Mouse (Mus musculus) layer of hippocampus, adult 2 months (tissue): Measurements from ENCODE around the gene Msl3l2. TPM values are rescaled to one million over a fixed set of nuclear protein-coding genes. Genes with fewer than 3 reads are reported as not detected.

Source experiments
- DNase-seq, 2 experiments: peaks; one replicate each; pipeline ENCODE4 v3.0.0; 2022; ENCODE audit warnings: low spot score in 2 of 2
- H3K27ac ChIP-seq: fragments of 200-600 bp; 2 replicates; pipeline ENCODE4 v1.8.1; 2022
- H3K4me3 ChIP-seq: fragments of 200-600 bp; 2 replicates; pipeline ENCODE4 v1.8.1; 2022; ENCODE audit warnings: mild to moderate bottlenecking
- CTCF ChIP-seq: fragments of 200-600 bp; conservative IDR thresholded peaks from 2 replicates; pipeline ENCODE4 v1.8.1; 2022; ENCODE audit warnings: antibody characterized with exemption, mild to moderate bottlenecking, moderate library complexity
- total RNA-seq, 2 experiments: library from RNA; stranded (reverse); gene quantifications; 2 replicates each; pipeline ENCODE4 v1.2.3; 2021

The Msl3l2 gene
- total RNA-seq, 2 experiments from 2014 or later = 17.6 to 18.4 TPM

- TF ChIP-seq CTCF = peak; percentile 51
- H3K27ac ChIP-seq = no peak overlapping the region
- no peak overlapping the region for H3K4me3 ChIP-seq
- DNase-seq = no peak
Measured at GRCm38 (mm10) chr10:56126972-56127371, 20.3 kb downstream of the Msl3l2 start.

GRCm38 (mm10) chr10:56129642-56130041, 22.9 kb downstream of the Msl3l2 start:
- no peak for DNase-seq
- TF ChIP-seq CTCF = no peak
- H3K27ac ChIP-seq = no peak overlapping the region
- H3K4me3 ChIP-seq = no peak overlapping the region

GRCm38 (mm10) chr10:56137191-56137590, 30.5 kb downstream of the Msl3l2 start:
- H3K27ac ChIP-seq = no peak overlapping the region
- no peak for TF ChIP-seq CTCF
- H3K4me3 ChIP-seq = no peak overlapping the region
- no peak for DNase-seq

GRCm38 (mm10) chr10:56148920-56149319, 42.2 kb downstream of the Msl3l2 start:
- TF ChIP-seq CTCF = no peak
- H3K4me3 ChIP-seq = no peak overlapping the region
- no peak overlapping the region for H3K27ac ChIP-seq
- DNase-seq = no peak

GRCm38 (mm10) chr10:56156956-56157355, 50.2 kb downstream of the Msl3l2 start:
- no peak for DNase-seq
- no peak overlapping the region for H3K4me3 ChIP-seq
- TF ChIP-seq CTCF = no peak
- no peak overlapping the region for H3K27ac ChIP-seq

GRCm38 (mm10) chr10:56158207-56158606, 51.5 kb downstream of the Msl3l2 start:
- TF ChIP-seq CTCF = no peak
- Histone ChIP-seq H3K4me3 (no peak overlapping the region), H3K27ac (no peak overlapping the region)
- no peak for DNase-seq

GRCm38 (mm10) chr10:56158748-56159147, 52.0 kb downstream of the Msl3l2 start:
- TF ChIP-seq CTCF = no peak
- Histone ChIP-seq H3K4me3 (no peak overlapping the region), H3K27ac (no peak overlapping the region)
- DNase-seq = no peak

- TF ChIP-seq CTCF = peak; percentile 56
- H3K4me3 ChIP-seq = no peak overlapping the region
Measured at GRCm38 (mm10) chr10:56164411-56164810, 57.7 kb downstream of the Msl3l2 start.

GRCm38 (mm10) chr10:56165758-56166157, 59.0 kb downstream of the Msl3l2 start:
- Histone ChIP-seq H3K4me3 (no peak overlapping the region), H3K27ac (peak overlapping the region; percentile 67; the same call in 1 of the 2 replicates)
- no peak for TF ChIP-seq CTCF
- peak in 1 of 2 experiments; percentile 26 for DNase-seq

More at GRCm38 (mm10) chr10:56164411-56164810, 57.7 kb downstream of the Msl3l2 start:
- peak overlapping the region; percentile 39; the same call in 1 of the 2 replicates for H3K27ac ChIP-seq
- no peak for DNase-seq

Other genes starting within 250 kb of the Msl3l2 start
- 1 to 10 TPM; 8.9 to 9.8 TPM for gene Tbc1d32, start 121.8 kb downstream of the Msl3l2 start, total RNA-seq